Mouse (Mus musculus): ENCODE measurements around the gene Rec8.

Rec8 gene

DNA sequence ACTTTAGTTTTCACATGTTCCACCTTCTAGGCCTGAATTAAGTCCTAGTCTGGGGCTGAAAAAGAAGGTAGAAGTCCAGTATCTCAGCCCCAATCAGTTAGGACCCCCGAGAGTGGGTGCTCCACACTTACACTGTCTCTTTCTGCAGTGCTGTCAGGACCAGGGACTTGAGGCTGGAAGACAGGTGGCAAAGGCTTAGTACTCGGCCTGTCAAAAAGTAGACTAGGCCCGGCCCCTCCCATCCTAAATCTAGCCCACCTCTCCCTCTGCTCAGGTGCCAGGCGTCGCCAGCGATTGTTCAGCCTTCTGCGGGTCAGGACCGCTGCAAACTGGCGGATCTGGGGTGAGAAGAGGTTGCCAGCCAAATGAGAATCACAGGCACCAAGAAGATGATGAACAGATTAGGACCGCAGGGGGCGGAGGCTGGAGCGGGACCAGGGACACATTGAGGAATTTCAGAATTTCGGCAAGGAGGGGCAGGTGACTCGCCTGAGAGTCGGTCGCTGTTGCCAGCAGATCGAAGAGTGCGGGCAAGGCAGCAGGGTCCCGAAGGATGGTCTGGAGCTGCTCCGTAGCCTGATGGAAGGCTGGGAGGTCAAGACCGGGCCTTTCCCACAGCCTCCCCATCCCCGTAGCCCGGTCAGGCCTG is 17.2 kb downstream of the Rec8 start:
- in situ Hi-C loops (cut with MboI; ENCODE audit: unreplicated experiment in 2 of 2) = no loop called here

DNA sequence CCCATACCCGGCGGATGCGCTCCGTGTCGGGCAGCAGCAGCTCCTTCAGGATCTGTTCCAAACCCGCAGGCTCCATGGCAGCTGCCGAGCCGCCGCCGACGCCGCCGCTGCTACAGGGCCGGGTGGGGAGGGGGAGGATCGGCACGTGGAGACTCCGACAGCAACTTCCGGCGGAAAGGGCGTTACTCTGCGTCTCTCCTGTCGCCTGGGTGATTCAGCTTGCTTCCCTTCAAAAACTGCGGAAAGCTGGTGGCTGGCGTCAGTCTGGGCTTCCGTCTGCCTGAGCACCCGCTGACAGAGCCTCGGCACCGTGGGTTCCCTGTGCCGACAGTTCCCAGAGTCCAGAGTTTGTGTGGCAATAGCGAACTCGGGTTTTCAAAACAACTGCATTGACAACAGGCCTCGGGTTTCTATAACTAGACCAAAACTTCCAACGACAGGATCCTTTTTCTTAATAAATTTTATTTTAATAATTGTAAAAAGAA is 17.7 kb downstream of the Rec8 start, which contains the start of gene Ipo4:
Ipo4 (minus strand) TSS at position 435 of the 485 bp plus-strand sequence.
- in situ Hi-C loops (cut with MboI; ENCODE audit: unreplicated experiment in 2 of 2) = no loop called here

DNA sequence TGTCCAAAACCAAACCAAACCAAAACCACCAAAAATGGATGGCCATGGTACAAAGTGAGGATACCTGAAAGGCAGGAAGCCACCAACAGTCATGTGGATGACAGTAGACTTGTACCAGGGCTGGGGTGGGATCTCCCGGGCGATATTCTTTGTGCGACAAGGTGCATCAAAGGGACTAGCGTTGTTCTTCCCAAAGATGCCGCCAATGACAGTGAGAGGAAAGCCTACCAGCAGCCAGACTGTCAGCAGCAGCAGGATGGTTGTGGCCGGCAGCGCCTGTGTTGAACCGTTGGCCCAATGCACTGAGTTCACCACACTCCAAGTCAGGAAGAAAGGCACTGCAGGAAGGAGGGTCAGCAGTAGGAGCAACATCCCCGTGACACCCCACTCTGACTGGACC is 20.0 kb downstream of the Rec8 start, which contains the start of gene Gm49378:
Gm49378 (minus strand) TSS at position 101 of the 400 bp plus-strand sequence.
- in situ Hi-C loops (cut with MboI; ENCODE audit: unreplicated experiment in 2 of 2) = no loop called here

DNA sequence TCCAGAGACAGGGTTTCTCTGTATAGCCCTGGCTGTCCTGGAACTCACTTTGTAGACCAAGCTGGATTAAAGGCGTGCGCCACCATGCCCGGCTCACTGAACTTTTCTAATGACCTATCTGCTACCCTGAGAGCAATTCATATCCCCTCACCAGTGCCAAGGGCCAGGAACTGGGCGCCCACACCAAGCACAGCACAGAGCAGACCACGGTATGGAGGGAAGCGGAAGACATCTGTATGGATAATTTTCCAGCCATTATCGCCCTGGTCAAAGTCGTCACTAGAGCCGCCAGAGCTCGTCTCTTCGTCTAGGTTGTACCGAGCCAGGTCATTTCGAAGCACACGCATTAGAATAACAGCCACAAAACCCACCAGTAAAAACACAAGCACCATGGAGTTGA is 23.0 kb downstream of the Rec8 start:
- in situ Hi-C loops (cut with MboI; ENCODE audit: unreplicated experiment in 2 of 2) = no loop called here

DNA sequence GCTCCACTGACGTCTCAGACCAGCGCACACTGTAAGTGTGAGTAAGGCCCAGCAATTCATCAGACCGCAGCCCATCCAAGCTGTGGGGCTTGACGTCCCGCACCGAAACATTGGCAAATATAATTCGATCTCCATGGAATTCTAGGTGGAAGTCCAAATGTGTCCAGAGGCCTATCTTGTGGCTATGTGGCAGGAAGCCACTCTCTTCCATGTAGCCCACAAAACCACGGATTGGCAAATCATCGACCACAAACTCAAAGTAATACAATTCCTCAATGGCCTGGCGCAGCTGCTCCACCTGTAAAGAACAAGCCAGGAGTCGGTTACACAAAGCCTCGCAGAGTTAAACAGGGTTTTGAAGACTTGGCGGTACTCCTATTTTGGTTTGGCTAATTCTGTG is 23.5 kb downstream of the Rec8 start:
- in situ Hi-C loops (cut with MboI; ENCODE audit: unreplicated experiment in 2 of 2) = no loop called here

DNA sequence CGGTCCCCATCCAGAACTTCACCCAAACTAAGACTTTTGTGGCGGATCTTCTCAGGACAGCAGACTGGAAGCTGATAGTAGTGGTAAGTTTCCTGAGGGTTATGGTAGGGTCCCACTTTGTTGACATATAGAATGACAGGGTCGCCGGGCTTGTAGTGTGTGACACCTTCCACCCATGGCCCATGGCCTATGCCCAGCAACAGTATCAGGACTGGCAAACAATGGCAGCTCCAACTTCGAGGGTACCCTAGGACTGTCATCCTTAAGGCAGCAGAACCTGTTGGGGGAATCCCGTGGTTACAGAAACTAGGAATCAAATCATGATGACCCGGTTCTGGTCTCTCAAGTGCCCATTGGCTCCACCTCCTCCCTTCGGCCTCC is 24.8 kb downstream of the Rec8 start:
- in situ Hi-C loops (cut with MboI; ENCODE audit: unreplicated experiment in 2 of 2) = no loop called here

DNA sequence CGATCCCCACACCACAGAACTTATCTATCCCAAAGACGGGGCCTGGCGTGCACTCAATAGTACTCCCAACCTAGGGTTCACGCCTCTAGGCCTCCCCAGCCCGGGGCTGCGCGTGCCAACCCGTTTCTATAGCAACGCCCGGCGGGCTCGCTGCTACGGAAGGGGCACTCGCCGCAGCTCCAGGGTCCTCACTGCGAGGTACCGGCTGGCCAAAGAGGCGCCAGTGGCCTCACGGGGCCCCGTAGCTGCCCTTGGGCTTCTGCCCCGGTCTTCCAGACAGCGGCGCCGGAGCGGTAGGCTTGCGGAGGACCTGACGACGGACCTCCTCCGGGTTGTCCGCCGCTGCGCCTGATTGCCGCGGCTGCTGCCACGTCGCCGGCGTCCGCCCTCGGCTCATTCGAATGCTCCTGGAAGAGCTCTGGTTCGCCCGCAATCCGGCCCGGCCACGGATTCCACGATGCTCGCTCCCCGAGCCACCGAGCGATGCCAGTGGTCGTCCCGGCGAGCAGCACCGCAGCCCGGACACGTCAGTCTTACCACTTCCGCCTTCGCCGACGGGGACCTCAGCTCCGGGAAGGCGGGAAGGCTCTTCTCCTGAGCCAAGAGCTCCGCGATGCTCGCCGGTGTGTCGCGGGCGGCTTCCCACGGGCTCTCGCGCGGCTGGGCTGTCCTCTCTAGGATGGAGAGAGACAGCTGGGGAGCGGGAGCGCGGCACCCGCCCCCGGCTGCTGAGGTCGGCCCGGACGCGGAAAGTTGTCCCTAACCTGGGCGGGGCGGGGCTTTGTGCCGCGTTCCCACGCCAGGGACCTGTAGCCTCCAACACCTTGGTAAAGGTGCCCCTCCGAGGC is 25.4 kb downstream of the Rec8 start, which contains the start of gene Tm9sf1:
Tm9sf1 (minus strand) TSS at position 747 of the 848 bp plus-strand sequence.
- in situ Hi-C loops (cut with MboI; ENCODE audit: unreplicated experiment in 2 of 2) = no loop called here

DNA sequence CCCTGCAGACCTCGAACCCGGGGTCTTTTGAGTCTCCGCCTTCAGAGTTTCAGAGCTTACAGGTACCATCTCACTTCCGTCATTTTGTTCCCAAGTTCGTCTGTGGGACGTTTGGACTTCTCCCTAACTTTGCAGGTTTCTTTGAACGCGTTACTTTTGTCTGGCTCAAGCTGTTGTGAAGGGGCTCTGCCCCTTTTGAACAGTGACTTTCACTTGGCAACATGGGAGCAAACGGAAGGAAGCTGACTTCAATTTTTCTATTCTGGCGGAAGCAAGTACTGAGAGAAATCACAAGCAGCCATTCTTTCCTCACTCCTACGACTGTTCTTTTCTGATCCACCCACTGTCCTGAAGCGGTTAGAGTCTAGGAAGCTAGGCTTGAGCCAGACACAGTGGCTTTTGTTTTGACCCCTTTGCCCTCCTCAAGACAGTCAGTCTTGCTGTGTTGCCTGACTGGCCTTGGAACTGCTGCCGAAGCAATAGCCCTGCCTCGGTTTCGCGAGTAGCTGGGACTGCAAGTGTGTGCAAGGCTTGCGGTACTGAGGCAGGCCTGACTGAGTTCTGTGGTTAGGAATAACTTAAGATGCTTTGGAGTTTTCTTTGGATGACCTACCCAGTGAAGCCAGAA is 26.5 kb downstream of the Rec8 start:
- in situ Hi-C loops (cut with MboI; ENCODE audit: unreplicated experiment in 2 of 2) = no loop called here

DNA sequence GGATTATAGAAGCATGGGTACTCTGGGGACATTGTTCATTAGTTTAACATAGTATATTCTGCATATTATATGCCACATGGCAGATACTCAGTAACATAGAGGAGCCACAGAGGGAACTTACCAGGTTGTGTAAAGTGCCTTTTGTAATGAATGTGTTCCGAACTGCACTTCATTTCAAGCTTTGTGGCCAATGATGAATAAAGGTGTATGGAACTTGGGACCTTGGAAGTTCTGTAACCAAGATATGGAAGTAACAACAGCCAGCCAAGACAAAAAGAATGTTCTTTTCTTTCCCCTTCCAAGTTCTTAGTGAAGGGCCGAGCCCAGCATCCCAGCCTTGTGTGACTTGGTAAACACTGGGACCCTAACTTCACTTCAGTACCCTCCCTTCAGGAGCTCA is 32.0 kb downstream of the Rec8 start, which contains the start of gene Tssk4:
Tssk4 (plus strand) TSS at position 301 of the 400 bp plus-strand sequence.
- in situ Hi-C loops (cut with MboI; ENCODE audit: unreplicated experiment in 2 of 2) = loop anchor here in 1 of 2 experiments (25.0 kb wide), 1 partner anchor 237 kb away; the partner anchor contains the start of genes Cbln3 and Khnyn

DNA sequence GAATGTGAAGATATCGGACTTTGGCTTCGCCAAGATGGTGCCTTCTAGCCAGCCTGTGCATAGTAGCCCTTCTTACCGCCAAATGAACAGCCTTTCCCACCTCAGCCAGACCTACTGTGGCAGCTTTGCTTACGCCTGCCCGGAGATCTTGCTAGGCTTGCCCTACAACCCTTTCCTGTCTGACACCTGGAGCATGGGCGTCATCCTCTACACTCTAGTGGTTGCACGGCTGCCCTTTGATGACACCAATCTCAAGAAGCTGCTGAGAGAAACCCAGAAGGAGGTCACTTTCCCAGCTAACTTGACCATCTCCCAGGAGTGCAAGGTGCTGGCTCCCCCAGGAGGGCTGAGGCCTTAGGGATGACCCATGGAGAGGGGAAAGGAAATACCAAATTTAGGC is 33.7 kb downstream of the Rec8 start:
- in situ Hi-C loops (cut with MboI; ENCODE audit: unreplicated experiment in 2 of 2) = loop anchor here in 1 of 2 experiments (25.0 kb wide), 1 partner anchor 236 kb away; the partner anchor contains the start of genes Cbln3 and Khnyn

DNA sequence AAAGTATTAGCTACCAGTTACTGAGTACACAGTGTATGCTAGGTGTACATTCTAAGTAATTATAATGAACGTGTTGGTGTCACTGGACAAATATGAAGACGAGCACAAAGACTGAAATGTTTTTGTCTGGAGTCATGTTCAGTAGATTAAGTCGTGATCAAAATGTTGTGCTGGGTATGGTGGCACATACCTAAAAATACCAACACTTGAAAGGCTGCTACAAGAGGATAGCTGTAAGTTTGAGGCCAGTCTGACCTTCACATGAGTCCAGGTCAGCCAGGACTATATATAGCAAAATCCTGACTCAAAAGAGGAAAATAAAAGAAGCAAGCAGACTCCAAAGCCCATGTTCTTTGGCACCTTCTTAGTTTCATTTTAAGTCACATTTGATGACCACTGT is 39.1 kb downstream of the Rec8 start:
- in situ Hi-C loops (cut with MboI; ENCODE audit: unreplicated experiment in 2 of 2) = loop anchor here in 1 of 2 experiments (25.0 kb wide), 1 partner anchor 230 kb away; the partner anchor contains the start of genes Cbln3 and Khnyn

DNA sequence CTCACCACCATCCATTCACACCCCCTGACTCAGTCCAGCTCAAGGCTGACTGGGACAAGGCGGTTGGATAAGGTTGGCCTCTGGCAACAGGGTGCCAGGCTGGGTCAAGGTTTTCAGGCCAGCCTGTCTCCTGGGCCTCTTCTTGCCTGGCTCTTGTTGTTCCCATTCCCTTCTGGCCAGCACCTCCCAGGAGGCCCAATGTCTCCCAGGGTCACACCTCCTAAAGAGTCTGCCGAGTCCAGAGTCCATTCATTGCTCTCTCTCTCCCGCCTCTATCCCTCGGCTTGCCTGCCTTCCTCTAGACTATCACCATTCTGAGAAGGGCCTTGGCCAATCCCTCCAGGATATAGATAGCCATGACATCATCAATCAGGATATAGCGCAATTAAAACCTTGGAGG is 40.2 kb downstream of the Rec8 start:
- in situ Hi-C loops (cut with MboI; ENCODE audit: unreplicated experiment in 2 of 2) = loop anchor here in 1 of 2 experiments (25.0 kb wide), 1 partner anchor 229 kb away; the partner anchor contains the start of genes Cbln3 and Khnyn

DNA sequence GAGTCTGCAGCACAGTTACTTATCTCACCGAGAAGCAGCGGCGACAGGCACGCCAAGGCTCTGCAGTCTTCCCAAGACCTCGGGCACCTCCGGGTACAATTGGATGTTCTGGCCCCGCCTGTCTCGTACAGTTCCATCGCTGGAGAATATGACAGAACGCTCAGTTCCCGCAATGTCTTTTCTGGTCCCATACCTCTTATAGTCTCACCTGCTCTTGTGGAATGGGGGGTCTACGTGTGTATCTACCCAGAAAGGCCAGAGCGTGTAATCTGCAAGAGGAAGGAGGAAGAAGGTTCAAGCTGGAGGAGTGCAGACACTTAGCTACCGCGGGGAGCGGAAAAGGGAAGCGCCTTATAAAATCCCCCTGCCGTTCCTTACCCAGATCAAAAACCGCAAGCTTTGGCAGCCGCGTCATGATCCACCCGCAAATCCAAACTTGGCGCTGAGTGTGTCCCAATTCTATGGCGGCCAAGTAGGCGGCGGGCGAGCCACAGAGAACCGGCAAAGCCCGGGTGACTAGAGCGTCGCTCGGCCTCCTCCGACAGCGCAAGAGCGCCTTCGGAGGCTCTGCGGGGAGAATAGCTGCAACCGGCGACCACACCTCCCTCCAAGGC is 42.2 kb downstream of the Rec8 start, which contains the start of gene Mdp1:
Mdp1 (minus strand) TSS at position 549 of the 614 bp plus-strand sequence.
- in situ Hi-C loops (cut with MboI; ENCODE audit: unreplicated experiment in 2 of 2) = loop anchor here in 1 of 2 experiments (25.0 kb wide), 1 partner anchor 227 kb away; the partner anchor contains the start of genes Cbln3 and Khnyn

DNA sequence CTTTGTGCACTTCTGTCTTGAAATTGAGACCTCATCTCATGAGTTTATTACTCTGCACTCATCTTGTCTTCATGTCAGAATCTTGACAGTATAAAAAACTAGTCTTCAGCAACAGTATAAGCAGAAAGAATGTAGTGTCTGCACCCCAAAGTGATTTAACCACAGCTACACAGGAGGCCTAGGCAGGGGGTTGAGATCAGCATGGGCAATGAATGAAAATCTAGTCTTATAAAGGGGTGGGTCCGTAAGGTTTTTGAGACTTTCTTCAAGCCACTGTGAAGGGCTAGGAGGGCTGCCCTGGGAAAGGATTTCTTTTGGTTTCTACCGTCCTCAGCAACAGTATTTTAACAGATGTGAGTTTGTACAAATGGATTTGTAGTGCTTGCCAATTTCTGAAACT is 42.8 kb downstream of the Rec8 start:
- in situ Hi-C loops (cut with MboI; ENCODE audit: unreplicated experiment in 2 of 2) = loop anchor here in 1 of 2 experiments (25.0 kb wide), 1 partner anchor 227 kb away; the partner anchor contains the start of genes Cbln3 and Khnyn

DNA sequence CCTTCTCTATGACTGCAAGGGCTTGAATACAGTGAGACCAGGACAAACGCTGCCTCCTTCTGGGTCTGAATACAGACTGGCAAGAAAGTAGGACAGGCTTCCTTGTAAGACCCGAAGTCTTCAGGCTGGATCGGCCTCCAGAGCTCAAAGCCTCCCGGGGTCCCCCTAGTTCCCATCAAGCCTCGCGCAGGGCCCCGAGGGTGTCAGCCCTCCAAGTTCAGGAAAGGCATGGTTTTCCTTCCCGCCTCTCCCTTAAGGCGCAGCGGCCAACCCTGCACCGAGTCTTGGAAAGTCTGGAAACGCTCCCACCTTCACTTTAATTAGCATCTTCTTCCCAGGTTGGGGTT is 53.6 kb downstream of the Rec8 start:
- in situ Hi-C loops (cut with MboI; ENCODE audit: unreplicated experiment in 2 of 2) = loop anchor here in 1 of 2 experiments (25.0 kb wide), 1 partner anchor 216 kb away; the partner anchor contains the start of genes Cbln3 and Khnyn

DNA sequence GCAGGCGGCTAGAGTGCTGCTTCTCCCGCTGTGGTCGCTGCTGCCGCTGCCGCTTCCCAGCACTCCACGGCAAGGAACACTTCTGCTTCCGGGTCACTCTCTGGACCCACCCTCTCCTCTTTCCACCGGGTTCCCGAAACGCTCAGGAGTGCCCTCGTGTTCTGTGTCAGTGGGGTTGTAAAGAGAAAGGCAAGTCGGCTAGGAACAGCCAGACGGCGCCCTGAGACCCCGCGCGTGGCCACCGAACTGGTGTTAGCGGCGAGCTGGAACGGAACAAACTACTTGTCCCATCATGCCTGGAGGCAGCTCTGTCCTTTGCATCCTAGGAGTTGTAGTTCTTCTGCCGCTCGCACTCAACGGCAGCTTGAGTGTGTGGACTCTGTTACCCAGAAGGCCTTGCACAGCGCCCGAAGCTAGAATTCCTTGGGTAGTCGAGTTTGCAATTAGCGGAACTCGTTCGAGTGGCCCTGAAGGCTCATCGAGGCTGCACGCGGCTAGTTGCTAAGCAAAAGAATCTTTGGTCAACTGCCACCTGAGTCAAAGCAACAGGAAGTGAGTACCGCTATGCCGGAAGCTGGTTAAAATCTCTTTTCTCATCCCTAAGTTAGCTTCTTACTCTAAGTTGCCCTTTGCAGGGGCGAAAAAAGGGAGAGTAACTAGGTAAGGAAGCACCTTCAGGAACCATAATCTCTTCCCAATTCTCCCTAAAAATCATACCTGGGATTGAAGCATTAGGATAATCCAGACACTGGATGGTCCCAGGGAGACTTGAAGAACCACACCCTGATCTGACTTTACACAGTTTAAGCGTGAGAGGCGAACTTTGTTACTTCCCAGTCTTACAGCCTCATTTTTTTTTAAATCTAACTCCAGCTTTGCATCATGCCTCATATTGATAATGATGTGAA is 54.2 kb downstream of the Rec8 start, which contains the start of the genes Gmpr2 and Nedd8:
Gmpr2 (plus strand) TSS at position 109 of the 908 bp plus-strand sequence.
Nedd8 (minus strand) TSS at position 292 of the 908 bp plus-strand sequence.
- in situ Hi-C loops (cut with MboI; ENCODE audit: unreplicated experiment in 2 of 2) = loop anchor here in 1 of 2 experiments (25.0 kb wide), 1 partner anchor 215 kb away; the partner anchor contains the start of genes Cbln3 and Khnyn

DNA sequence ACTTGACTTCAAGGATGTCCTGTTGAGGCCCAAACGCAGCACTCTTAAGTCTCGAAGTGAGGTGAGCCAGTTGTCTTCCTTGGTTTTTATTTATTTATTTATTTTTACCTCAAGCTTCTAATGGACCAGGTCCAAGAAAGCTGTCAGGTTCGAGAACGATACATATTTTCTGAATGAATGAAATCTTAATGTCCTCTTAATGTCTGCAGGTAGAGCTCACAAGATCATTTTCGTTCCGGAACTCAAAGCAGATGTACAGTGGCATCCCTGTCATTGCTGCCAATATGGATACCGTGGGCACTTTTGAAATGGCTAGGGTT is 54.9 kb downstream of the Rec8 start:
- in situ Hi-C loops (cut with MboI; ENCODE audit: unreplicated experiment in 2 of 2) = loop anchor here in 1 of 2 experiments (25.0 kb wide), 1 partner anchor 215 kb away; the partner anchor contains the start of genes Cbln3 and Khnyn

Data from v-Abl transformed pro-B cells (cell line).